Mouse (Mus musculus) stomach, embryonic 16.5 days (tissue): ENCODE results near the gene Irf3. TPM values are rescaled to one million over a fixed set of nuclear protein-coding genes. Genes with fewer than 3 reads are reported as not detected.
"Not testable (repeated sequence)": the region's sequence is repeated elsewhere in the genome, so short reads cannot be mapped to it uniquely, and the experiment has no call there.

Experiments
- ATAC-seq: fragments of 200-750 bp; cut with Nextera tagmentation; 2 replicates; pipeline ENCODE4 v1.8.0; 2017; ENCODE audit warnings: moderate number of reproducible peaks, moderate TSS enrichment; ENCODE audit not compliant: insufficient read depth, low FRiP score
- H3K27ac ChIP-seq: fragments of 300-500 bp; sonication (generic); 2 replicates; pipeline ENCODE4 v1.5.1; 2014; ENCODE audit warnings: low read length
- H3K27me3 ChIP-seq: fragments of 300-500 bp; sonication (generic); 2 replicates; pipeline ENCODE4 v1.6.1; 2014; ENCODE audit warnings: low read length, control low read depth, mixed read lengths; ENCODE audit not compliant: control insufficient read depth, insufficient read depth
- H3K36me3 ChIP-seq: fragments of 300-500 bp; sonication (generic); 2 replicates; pipeline ENCODE4 v1.6.1; 2014; ENCODE audit warnings: low read length; ENCODE audit not compliant: control insufficient read depth, insufficient read depth
- H3K4me1 ChIP-seq: fragments of 300-500 bp; sonication (generic); 2 replicates; pipeline ENCODE4 v1.6.1; 2014; ENCODE audit warnings: low read length, control low read depth, mixed read lengths; ENCODE audit not compliant: control insufficient read depth, insufficient read depth
- H3K4me2 ChIP-seq: fragments of 300-500 bp; sonication (generic); 2 replicates; pipeline ENCODE4 v1.6.1; 2014; ENCODE audit warnings: low read depth, low read length, mixed read lengths
- H3K4me3 ChIP-seq: fragments of 300-500 bp; sonication (generic); replicated peaks from 2 replicates; pipeline ENCODE4 v1.5.1; 2014; ENCODE audit warnings: mild to moderate bottlenecking, low read length
- H3K9ac ChIP-seq: fragments of 300-500 bp; sonication (generic); 2 replicates; pipeline ENCODE4 v1.6.1; 2014; ENCODE audit warnings: low read length
- H3K9me3 ChIP-seq: fragments of 300-500 bp; sonication (generic); replicated peaks from 2 replicates; pipeline ENCODE4 v1.6.1; 2016; ENCODE audit warnings: low read length, control low read depth; ENCODE audit not compliant: control insufficient read depth
- WGBS: fragments of 180-500 bp; shearing (Covaris S2); extraction: QIAGEN DNeasy Blood & Tissue Kit; methylation state at CpG from one replicate; pipeline ENCODE4 v1.1.7; 2014; 5-methylcytosine and 5-hydroxymethylcytosine counted together
- polyA plus RNA-seq: library from polyadenylated mRNA; unstranded; fragments of >200 nt; fragmentation: Nextera tagmentation; extraction: Ambion mirVana; gene quantifications from 2 replicates; pipeline ENCODE4 v1.2.1, GENCODE M21; 2015

The Irf3 gene
- polyA plus RNA-seq, 1 experiment from 2014 or later, result 96.2 TPM

DNA sequence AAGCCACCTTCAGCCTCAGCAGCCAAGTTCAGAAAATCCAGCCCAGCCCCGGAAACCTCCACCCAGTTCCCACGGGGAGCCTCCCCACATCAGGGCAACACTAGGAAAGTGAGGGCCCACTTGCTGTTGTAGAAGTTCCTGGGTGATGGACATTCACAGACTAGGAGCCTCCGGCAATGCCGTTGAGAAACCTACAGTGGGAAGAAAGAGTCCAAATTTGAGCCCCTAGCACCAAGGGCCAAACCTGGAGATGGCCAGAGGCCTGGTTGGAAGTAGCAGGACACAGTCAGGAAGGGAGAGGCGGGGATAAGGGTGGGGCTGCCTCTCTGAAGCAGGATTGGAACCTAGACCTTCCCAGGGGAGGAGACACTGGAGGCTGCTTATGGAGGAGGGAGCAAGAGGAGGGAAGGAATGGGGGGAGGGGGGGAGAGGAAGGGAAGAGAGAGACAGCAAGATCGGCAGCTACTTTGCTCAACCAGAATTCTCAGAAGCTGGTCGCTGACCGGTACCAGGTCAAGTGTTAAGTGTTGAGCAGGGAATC lies 21.7 kb downstream of the Irf3 start:
- no peaks in the 10 kb centered on the region for H3K36me3 ChIP-seq
- ATAC-seq, result no peak
- H3K27me3 ChIP-seq, result no peaks in the 10 kb centered on the region
- peak overlapping the region; percentile 86; the same call in 1 of the 2 replicates for H3K9ac ChIP-seq
- peaks cover 10% of the 10 kb centered on the region for H3K4me1 ChIP-seq
- 27% methylated on average over 8 of the region's 8 CpGs for WGBS
- H3K4me3 ChIP-seq, result peak overlapping the region; percentile 99
- H3K9me3 ChIP-seq, result no peaks in the 10 kb centered on the region
- peak overlapping the region; percentile 82 for H3K4me2 ChIP-seq
- peak overlapping the region; percentile 100 for H3K27ac ChIP-seq

DNA sequence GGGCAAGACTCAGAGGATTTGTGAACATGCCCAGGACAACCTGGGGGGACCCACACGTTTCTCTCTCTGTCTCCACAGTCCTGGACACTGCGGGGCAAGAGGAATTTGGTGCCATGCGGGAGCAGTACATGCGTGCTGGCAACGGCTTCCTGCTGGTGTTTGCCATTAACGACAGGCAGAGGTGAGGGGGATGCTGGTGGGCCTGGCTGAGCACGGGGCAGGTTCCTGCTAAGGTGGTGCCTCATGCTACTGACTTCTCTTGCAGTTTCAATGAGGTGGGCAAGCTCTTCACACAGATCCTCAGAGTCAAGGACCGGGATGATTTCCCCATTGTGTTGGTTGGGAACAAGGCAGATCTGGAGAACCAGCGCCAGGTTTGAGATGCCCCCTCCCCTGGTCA lies 22.8 kb downstream of the Irf3 start:
- no peak for ATAC-seq
- H3K4me2 ChIP-seq, result no peak overlapping the region
- H3K9me3 ChIP-seq, result no peaks in the 10 kb centered on the region
- no peak overlapping the region for H3K9ac ChIP-seq
- H3K36me3 ChIP-seq, result no peaks in the 10 kb centered on the region
- H3K27me3 ChIP-seq, result no peaks in the 10 kb centered on the region
- 0 out of 2 replicates have a peak, but pooled peaks cover 4% of the 10 kb centered on the region for H3K4me1 ChIP-seq
- H3K4me3 ChIP-seq, result no peak overlapping the region
- no peak overlapping the region for H3K27ac ChIP-seq
- 69% methylated on average over 9 of the region's 9 CpGs for WGBS

DNA sequence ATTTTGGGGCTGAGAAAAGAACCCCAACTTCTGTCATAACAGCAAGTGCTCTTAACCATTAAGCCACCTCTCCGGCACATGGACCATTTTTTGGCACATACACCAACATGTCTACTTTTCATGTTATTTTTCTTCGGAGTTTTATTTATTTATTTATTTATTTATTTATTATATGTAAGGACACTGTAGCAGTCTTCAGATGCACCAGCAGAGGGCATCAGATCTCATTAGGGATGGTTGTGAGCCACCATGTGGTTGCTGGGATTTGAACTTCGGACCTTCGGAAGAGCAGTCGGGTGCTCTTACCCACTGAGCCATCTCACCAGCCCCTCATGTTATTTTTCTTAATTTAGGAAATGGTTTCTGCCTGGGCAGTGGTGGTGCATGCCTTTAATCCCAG lies 26.3 kb downstream of the Irf3 start:
- H3K9me3 ChIP-seq, H3K4me1 ChIP-seq, ATAC-seq, H3K9ac ChIP-seq, H3K4me2 ChIP-seq, H3K4me3 ChIP-seq, H3K27ac ChIP-seq, H3K36me3 ChIP-seq, H3K27me3 ChIP-seq: not testable (repeated sequence)
- WGBS, result 78% methylated on average over 5 of the region's 5 CpGs

DNA sequence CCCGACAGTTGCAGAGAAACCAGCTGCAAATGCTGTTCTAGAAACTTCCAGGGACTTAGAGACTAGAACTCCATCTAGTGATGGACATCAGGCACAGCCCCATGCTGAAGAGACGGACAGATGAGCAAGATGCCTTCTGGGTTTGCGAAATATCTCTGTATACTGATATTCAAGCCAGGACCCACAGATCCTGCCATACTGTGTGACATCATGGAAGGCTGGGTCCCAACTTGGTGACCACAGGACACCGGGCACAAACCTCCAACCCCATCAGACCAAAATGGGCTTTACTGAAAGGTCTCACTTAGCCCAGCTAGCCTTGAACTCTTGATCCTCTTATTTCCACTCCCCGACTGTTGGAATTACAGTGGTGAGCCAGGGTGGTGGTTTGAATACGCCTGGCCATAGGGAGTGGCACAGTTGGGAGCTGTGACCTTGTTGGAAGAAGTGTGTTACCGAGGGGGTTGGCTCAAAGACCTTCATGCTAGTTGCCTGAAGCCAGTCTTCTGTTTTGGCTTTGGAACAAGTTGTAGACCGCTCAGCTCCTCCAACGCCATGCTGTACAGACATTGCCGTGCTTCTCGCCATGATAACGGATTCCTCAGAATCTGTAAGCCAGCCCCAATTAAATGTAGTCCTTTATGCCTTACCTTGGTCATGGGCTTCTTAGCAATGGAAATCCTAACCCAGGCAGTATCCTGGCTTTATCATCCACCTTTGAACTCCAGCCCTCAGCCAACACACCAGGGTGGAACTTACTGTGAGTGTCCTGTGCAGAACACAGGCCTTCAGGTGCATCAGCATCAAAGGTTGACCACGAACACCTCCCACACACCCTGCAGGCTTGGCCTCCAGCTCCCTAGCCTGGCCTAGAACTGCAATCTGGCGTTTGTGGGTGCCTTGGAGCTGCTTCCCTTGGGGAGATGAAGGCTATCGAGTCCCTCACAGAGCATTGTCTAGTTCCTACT lies 27.1 kb downstream of the Irf3 start:
- Histone ChIP-seq H3K27ac (no peak overlapping the region), H3K4me2 (no peak overlapping the region), H3K27me3 (no peaks in the 10 kb centered on the region), H3K4me3 (no peak overlapping the region), H3K9me3 (no peaks in the 10 kb centered on the region), H3K36me3 (0 out of 2 replicates have a peak, but pooled peaks cover 4% of the 10 kb centered on the region), H3K9ac (no peak overlapping the region), H3K4me1 (no peaks in the 10 kb centered on the region)
- ATAC-seq, result no peak
- WGBS, result 81% methylated on average over 15 of the region's 15 CpGs

DNA sequence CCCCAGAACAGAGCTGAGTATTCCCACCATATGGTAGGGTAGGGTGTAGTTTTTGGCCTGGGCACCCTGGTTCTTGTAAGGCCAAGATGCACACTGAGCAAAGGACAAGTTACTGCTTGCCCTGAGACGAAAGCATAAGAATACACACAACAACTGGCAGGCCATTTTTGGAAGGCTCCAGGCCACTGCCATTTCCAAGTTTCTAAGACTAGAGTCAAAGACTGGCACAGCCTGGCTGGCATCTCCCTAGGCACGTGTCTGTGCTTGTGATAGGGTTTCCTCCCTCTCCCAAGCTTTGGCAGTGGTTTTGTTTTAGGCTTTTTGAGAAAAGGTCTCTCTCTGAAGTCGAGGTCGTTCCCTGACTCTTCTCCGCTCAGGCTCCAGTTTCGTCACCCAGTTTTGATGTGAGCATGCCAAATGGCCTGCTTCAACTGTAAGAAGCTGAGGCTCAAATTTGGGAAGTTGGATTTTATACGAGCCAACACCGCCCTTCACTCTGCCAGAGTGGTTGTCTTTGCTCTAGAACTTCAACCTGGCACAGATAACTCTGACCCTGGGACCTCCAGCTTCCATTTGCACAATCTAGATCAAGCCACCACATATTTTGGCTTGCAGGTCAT lies 28.3 kb downstream of the Irf3 start:
- H3K27ac ChIP-seq, result peak overlapping the region; percentile 2; the same call in 1 of the 2 replicates
- H3K36me3 ChIP-seq, result peaks cover 7% of the 10 kb centered on the region; the same call in 1 of the 2 replicates
- no peak overlapping the region for H3K9ac ChIP-seq
- H3K4me2 ChIP-seq, result no peak overlapping the region
- WGBS, result 65% methylated on average over 8 of the region's 8 CpGs
- H3K4me3 ChIP-seq, result no peak overlapping the region
- no peaks in the 10 kb centered on the region for H3K9me3 ChIP-seq
- no peaks in the 10 kb centered on the region for H3K4me1 ChIP-seq
- H3K27me3 ChIP-seq, result no peaks in the 10 kb centered on the region
- no peak for ATAC-seq

DNA sequence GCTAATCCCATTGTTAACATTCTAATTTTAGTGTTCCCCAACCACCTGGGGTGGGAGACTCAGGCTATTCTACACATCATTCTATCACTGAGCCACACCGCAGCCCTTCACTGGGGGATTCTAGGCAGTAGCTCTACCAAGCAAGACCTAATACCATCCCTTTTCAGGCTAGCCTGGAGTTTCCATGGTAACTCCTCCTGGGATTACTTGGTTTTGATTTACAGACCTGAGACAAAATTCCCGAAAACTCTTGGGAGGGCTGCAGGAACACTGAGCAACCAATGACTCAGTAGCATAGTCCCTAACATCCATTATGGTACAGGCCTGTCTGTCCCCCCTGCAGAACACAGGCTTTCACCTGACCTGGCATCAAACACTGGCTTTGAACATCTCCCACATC lies 28.8 kb downstream of the Irf3 start:
- ATAC-seq, result no peak
- Histone ChIP-seq H3K27ac (0 out of 2 replicates have a peak overlapping the region, but pooled peaks have one; percentile 2), H3K4me3 (no peak overlapping the region), H3K4me1 (no peaks in the 10 kb centered on the region), H3K4me2 (no peak overlapping the region), H3K9ac (no peak overlapping the region), H3K27me3 (no peaks in the 10 kb centered on the region), H3K9me3 (no peaks in the 10 kb centered on the region), H3K36me3 (peaks cover 10% of the 10 kb centered on the region; the same call in 1 of the 2 replicates)
- WGBS, result 63% methylated on average over 2 of the region's 2 CpGs

DNA sequence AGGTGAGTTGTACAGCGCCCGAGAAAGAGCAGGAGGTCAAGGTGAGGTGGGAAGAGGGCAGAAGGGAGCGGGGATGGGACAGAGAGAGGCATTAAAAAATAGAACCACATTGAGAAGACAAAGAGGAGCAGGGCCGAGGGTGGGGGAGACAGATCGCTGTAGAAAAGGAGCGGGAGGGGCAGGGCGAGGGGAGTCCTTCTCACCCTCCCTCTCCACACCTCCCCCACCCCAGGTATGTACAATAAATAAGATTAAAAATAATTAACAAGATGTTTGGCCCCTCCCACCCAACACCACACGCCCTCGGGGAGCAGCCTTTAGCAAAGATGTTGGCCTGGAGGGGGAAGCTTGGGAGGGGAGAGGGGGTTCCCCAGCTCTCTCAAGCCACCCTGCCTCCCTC lies 30.3 kb downstream of the Irf3 start:
- no peak overlapping the region for H3K4me2 ChIP-seq
- no peaks in the 10 kb centered on the region for H3K27me3 ChIP-seq
- peaks cover 17% of the 10 kb centered on the region; the same call in 1 of the 2 replicates for H3K36me3 ChIP-seq
- no peak for ATAC-seq
- no peak overlapping the region for H3K4me3 ChIP-seq
- WGBS, result 77% methylated on average over 9 of the region's 9 CpGs
- no peaks in the 10 kb centered on the region for H3K9me3 ChIP-seq
- no peaks in the 10 kb centered on the region for H3K4me1 ChIP-seq
- no peak overlapping the region for H3K9ac ChIP-seq
- no peak overlapping the region for H3K27ac ChIP-seq

DNA sequence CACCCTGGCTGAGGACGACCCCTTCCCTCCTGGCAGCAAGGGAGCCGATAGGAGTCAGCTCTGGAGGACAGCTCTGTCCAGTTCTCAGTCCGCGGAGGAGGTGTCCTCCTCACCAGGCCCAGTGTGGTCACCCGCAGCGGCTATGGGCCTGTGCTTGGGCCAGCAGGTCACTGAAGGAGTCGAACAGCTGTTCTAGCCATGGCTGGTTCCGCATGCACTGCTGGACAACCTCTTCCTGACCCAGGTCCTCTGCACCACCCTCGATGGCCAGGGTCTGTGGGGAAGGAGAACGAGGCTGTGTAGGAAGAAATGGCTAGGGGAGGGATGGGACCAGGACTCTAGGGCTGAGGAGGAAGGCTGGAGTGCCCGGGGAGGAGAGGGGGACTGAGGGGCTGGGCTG lies 30.9 kb downstream of the Irf3 start:
- Histone ChIP-seq H3K4me2 (no peak overlapping the region), H3K4me1 (no peaks in the 10 kb centered on the region), H3K4me3 (no peak overlapping the region), H3K27ac (no peak overlapping the region), H3K36me3 (peaks cover 20% of the 10 kb centered on the region; the same call in 1 of the 2 replicates), H3K27me3 (no peaks in the 10 kb centered on the region), H3K9ac (no peak overlapping the region), H3K9me3 (no peaks in the 10 kb centered on the region)
- 87% methylated on average over 11 of the region's 11 CpGs for WGBS
- ATAC-seq, result no peak

DNA sequence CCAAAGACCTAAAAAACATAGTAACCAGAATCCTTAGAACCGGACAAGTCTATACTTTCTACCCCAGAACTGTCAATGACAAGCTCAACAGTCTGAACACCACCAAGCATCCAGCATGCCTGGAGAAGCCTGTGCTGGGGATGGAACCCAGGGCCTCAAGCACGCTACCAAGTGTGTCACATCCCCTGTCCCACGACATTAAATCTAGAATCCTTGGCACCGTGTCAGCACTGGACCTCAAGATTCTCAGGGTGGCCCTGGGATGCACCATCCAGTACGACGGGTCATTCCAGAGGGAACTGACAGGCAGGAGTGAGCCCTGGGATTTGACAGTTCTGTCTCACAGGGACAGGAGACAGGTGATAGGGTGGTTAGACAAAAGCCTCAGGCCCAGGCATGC lies 32.5 kb downstream of the Irf3 start:
- H3K9ac ChIP-seq, result no peak overlapping the region
- H3K27ac ChIP-seq, result no peak overlapping the region
- H3K36me3 ChIP-seq, result peaks cover 36% of the 10 kb centered on the region
- H3K4me3 ChIP-seq, result no peak overlapping the region
- no peaks in the 10 kb centered on the region for H3K27me3 ChIP-seq
- H3K4me2 ChIP-seq, result no peak overlapping the region
- no peaks in the 10 kb centered on the region for H3K4me1 ChIP-seq
- 93% methylated on average over 6 of the region's 6 CpGs for WGBS
- ATAC-seq, result no peak
- no peaks in the 10 kb centered on the region for H3K9me3 ChIP-seq
